Mouse (Mus musculus) MEL (cell line): Measurements from ENCODE around the gene Ap2a1. TPM values are rescaled to one million over a fixed set of nuclear protein-coding genes. Genes with fewer than 3 reads are reported as not detected.

ENCODE experiments used
- DNase-seq: peaks from one replicate; pipeline ENCODE4 v3.0.0; 2011; ENCODE audit warnings: low read depth, low spot score
- H3K27ac ChIP-seq: 2 replicates; pipeline ENCODE4 v1.5.1; 2012; ENCODE audit warnings: low read depth, mild to moderate bottlenecking, control low read depth, low read length, moderate library complexity; ENCODE audit not compliant: control insufficient read depth
- H3K27me3 ChIP-seq, 2 experiments: fragments of 150-350 bp in 1 of 2; sonication (generic) in 1 of 2; 2 replicates each; pipeline ENCODE4 v1.6.1; 2012; ENCODE audit warnings: low read length in 2 of 2, mild to moderate bottlenecking in 2 of 2, improper control_type of control experiment in 1 of 2, moderate library complexity in 1 of 2; ENCODE audit not compliant: insufficient read depth in 2 of 2, control insufficient read depth in 1 of 2
- H3K36me3 ChIP-seq, 2 experiments: 2 replicates each; pipeline ENCODE4 v1.6.1; 2012 to 2014; ENCODE audit warnings: low read length in 2 of 2, improper control_type of control experiment in 1 of 2, inconsistent platforms in 1 of 2, mild to moderate bottlenecking in 1 of 2; ENCODE audit not compliant: insufficient read depth in 2 of 2, control insufficient read depth in 1 of 2
- H3K4me1 ChIP-seq, 2 experiments: fragments of 150-350 bp in 1 of 2; sonication (generic) in 1 of 2; 2 replicates each; pipeline ENCODE4 v1.6.1; 2012; ENCODE audit warnings: low read length in 2 of 2, improper control_type of control experiment in 1 of 2, mild to moderate bottlenecking in 1 of 2; ENCODE audit not compliant: insufficient read depth in 2 of 2, control insufficient read depth in 1 of 2
- H3K4me3 ChIP-seq, 2 experiments: fragments of 150-350 bp in 1 of 2; sonication (generic) in 1 of 2; 2 replicates each; pipeline ENCODE4 v1.5.1; 2012; ENCODE audit warnings: low read depth in 2 of 2, low read length in 2 of 2, mild to moderate bottlenecking in 2 of 2, moderate library complexity in 2 of 2, control low read depth in 1 of 2, improper control_type of control experiment in 1 of 2; ENCODE audit not compliant: control insufficient read depth in 1 of 2, insufficient read depth in 1 of 2
- H3K79me2 ChIP-seq: 2 replicates; pipeline ENCODE4 v1.6.1; 2012; ENCODE audit warnings: mild to moderate bottlenecking, low read length, moderate library complexity; ENCODE audit not compliant: control insufficient read depth, poor library complexity, insufficient read depth
- H3K9ac ChIP-seq: 2 replicates; pipeline ENCODE4 v1.6.1; 2012; ENCODE audit warnings: low read depth, mild to moderate bottlenecking, control low read depth, low read length, moderate library complexity; ENCODE audit not compliant: control insufficient read depth, poor library complexity, severe bottlenecking
- H3K9me3 ChIP-seq: fragments of 150-350 bp; sonication (generic); replicated peaks from 2 replicates; pipeline ENCODE4 v1.6.1; 2012; ENCODE audit warnings: mild to moderate bottlenecking, low read length, improper control_type of control experiment, moderate library complexity; ENCODE audit not compliant: insufficient read depth
- CHD1 ChIP-seq: IDR thresholded peaks from 2 replicates; pipeline ENCODE4 v1.6.1; 2012; ENCODE audit warnings: low read depth, mild to moderate bottlenecking, inconsistent platforms, low read length, improper control_type of control experiment
- CHD2 ChIP-seq: IDR thresholded peaks from 2 replicates; pipeline ENCODE4 v1.6.1; 2011; ENCODE audit warnings: low read length, improper control_type of control experiment
- CTCF ChIP-seq, 3 experiments: IDR thresholded peaks in 2 of 3; conservative IDR thresholded peaks in 1 of 3; 2 replicates each; pipeline ENCODE4 v1.5.1; 2011 to 2012; ENCODE audit warnings: low read length in 3 of 3, low read depth in 2 of 3, mild to moderate bottlenecking in 2 of 3, improper control_type of control experiment in 1 of 3, inconsistent platforms in 1 of 3, mixed read lengths in 1 of 3, moderate library complexity in 1 of 3; ENCODE audit not compliant: control insufficient read depth in 1 of 3, insufficient read depth in 1 of 3, poor library complexity in 1 of 3, severe bottlenecking in 1 of 3
- E2F4 ChIP-seq: IDR thresholded peaks from 2 replicates; pipeline ENCODE4 v1.6.1; 2011; ENCODE audit warnings: low read depth, low read length, improper control_type of control experiment, borderline replicate concordance
- ELF1 ChIP-seq: IDR thresholded peaks from 2 replicates; pipeline ENCODE4 v1.6.1; 2014; ENCODE audit warnings: low read depth, mild to moderate bottlenecking, inconsistent platforms, low read length, improper control_type of control experiment, moderate library complexity
- GATA1 ChIP-seq: IDR thresholded peaks from 2 replicates; pipeline ENCODE4 v1.6.1; 2011; ENCODE audit warnings: low read depth, low read length, improper control_type of control experiment
- HCFC1 ChIP-seq: IDR thresholded peaks from 2 replicates; pipeline ENCODE4 v1.6.1; 2012; ENCODE audit warnings: low read depth, mild to moderate bottlenecking, inconsistent platforms, low read length, improper control_type of control experiment, moderate library complexity
- JUND ChIP-seq: IDR thresholded peaks from 2 replicates; pipeline ENCODE4 v1.6.1; 2011; ENCODE audit warnings: low read depth, mild to moderate bottlenecking, improper control_type of control experiment, low read length
- KAT2A ChIP-seq: conservative IDR thresholded peaks from 2 replicates; pipeline ENCODE4 v1.6.1; 2012; ENCODE audit warnings: low read depth, low read length, improper control_type of control experiment, inconsistent platforms
- MAX ChIP-seq: IDR thresholded peaks from 2 replicates; pipeline ENCODE4 v1.6.1; 2011; ENCODE audit warnings: low read length, improper control_type of control experiment
- MEF2A ChIP-seq: IDR thresholded peaks from 2 replicates; pipeline ENCODE4 v1.6.1; 2014; ENCODE audit warnings: low read depth, mild to moderate bottlenecking, inconsistent platforms, low read length, improper control_type of control experiment; ENCODE audit not compliant: poor library complexity, insufficient replicate concordance, severe bottlenecking; ENCODE audit errors: extremely low read depth
- MXI1 ChIP-seq: IDR thresholded peaks from 2 replicates; pipeline ENCODE4 v1.6.1; 2011; ENCODE audit warnings: mild to moderate bottlenecking, low read depth, low read length, improper control_type of control experiment
- MYC ChIP-seq: IDR thresholded peaks from 2 replicates; pipeline ENCODE4 v1.6.1; 2011; ENCODE audit warnings: low read depth, mild to moderate bottlenecking, low read length, improper control_type of control experiment, moderate library complexity
- NELFE ChIP-seq: IDR thresholded peaks from 2 replicates; pipeline ENCODE4 v1.6.1; 2011; ENCODE audit warnings: low read depth, low read length, improper control_type of control experiment
- POLR2A ChIP-seq, 2 experiments: IDR thresholded peaks; 2 replicates each; pipeline ENCODE4 v1.6.1; 2011 to 2012; ENCODE audit warnings: low read length in 2 of 2, mild to moderate bottlenecking in 2 of 2, control low read depth in 1 of 2, improper control_type of control experiment in 1 of 2, low read depth in 1 of 2, moderate library complexity in 1 of 2; ENCODE audit not compliant: control insufficient read depth in 1 of 2, insufficient read depth in 1 of 2, poor library complexity in 1 of 2
- POLR2AphosphoS2 ChIP-seq: IDR thresholded peaks from 2 replicates; pipeline ENCODE4 v1.6.1; 2011; ENCODE audit warnings: low read length, improper control_type of control experiment
- POLR2AphosphoS5 ChIP-seq: IDR thresholded peaks from 2 replicates; pipeline ENCODE4 v1.6.1; 2012; ENCODE audit warnings: low read depth, borderline replicate concordance, mild to moderate bottlenecking, inconsistent platforms, low read length, moderate library complexity, mixed read lengths
- RAD21 ChIP-seq: IDR thresholded peaks from 2 replicates; pipeline ENCODE4 v1.6.1; 2011; ENCODE audit warnings: mild to moderate bottlenecking, low read depth, low read length, improper control_type of control experiment
- SIN3A ChIP-seq: IDR thresholded peaks from 2 replicates; pipeline ENCODE4 v1.6.1; 2012; ENCODE audit warnings: low read length, improper control_type of control experiment, inconsistent platforms
- SMC3 ChIP-seq: IDR thresholded peaks from 2 replicates; pipeline ENCODE4 v1.6.1; 2011; ENCODE audit warnings: low read depth, low read length, improper control_type of control experiment
- TBP ChIP-seq: IDR thresholded peaks from 2 replicates; pipeline ENCODE4 v1.8.0; 2011; ENCODE audit warnings: low read depth, low read length, improper control_type of control experiment
- USF1 ChIP-seq: IDR thresholded peaks from 2 replicates; pipeline ENCODE4 v1.6.1; 2014; ENCODE audit warnings: low read depth, mild to moderate bottlenecking, inconsistent platforms, low read length, improper control_type of control experiment, moderate library complexity
- USF2 ChIP-seq, 2 experiments: IDR thresholded peaks; 2 replicates each; pipeline ENCODE4 v1.6.1; 2011 to 2012; ENCODE audit warnings: improper control_type of control experiment in 2 of 2, low read length in 2 of 2, borderline replicate concordance in 1 of 2, inconsistent platforms in 1 of 2, low read depth in 1 of 2, mild to moderate bottlenecking in 1 of 2; ENCODE audit not compliant: insufficient read depth in 1 of 2
- ZC3H11A ChIP-seq: IDR thresholded peaks from 2 replicates; pipeline ENCODE4 v1.6.1; 2012; ENCODE audit warnings: low read depth, mild to moderate bottlenecking, inconsistent platforms, low read length, improper control_type of control experiment
- ZNF384 ChIP-seq: IDR thresholded peaks from 2 replicates; pipeline ENCODE4 v1.6.1; 2012; ENCODE audit warnings: low read depth, mild to moderate bottlenecking, inconsistent platforms, low read length, improper control_type of control experiment
- polyA plus RNA-seq, 2 experiments: library from polyadenylated mRNA; stranded (reverse) in 1 of 2; unstranded in 1 of 2; fragments of >175 nt in 1 of 2; fragments of >200 nt in 1 of 2; gene quantifications; 2 replicates each; pipeline versions ENCODE4 v1.2.1 to v1.2.4; 2012; ENCODE audit warnings: low replicate concordance in 2 of 2, low read depth in 1 of 2; ENCODE audit not compliant: insufficient read length in 2 of 2, insufficient read depth in 1 of 2, missing spikeins in 1 of 2
- total RNA-seq: library from RNA; depleted of rRNA; stranded (reverse); fragments of 300-350 nt; gene quantifications from 2 replicates; pipeline ENCODE4 v1.2.3, GENCODE M21; 2012

Gene Ap2a1
- total and polyA plus RNA-seq, 3 experiments: 54.0 to 107 (median 73.1) TPM

DNA sequence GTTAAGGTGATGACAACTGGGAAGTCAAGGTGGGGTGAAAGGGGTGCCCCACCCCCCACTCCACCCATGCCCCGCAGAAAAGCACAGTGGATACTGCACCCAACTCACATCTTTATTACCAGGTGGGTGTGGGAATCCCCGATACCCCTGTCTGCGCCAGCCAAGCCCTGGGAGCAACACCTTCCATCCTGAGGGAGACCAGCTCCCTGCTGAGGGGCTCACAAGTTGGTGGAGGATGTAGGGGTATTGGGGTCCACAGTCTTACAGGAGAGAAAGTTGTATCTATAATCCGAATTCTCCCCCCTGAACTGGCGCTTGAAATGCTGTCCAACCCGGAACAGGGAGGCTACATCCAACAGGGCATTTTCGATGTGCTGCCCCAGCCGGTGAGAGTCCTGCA is 30.0 kb upstream of the Ap2a1 start:
- Histone ChIP-seq H3K4me3 (no peak overlapping the region), H3K36me3 (no peaks in the 10 kb centered on the region), H3K9me3 (no peaks in the 10 kb centered on the region), H3K79me2 (no peaks in the 10 kb centered on the region), H3K9ac (no peak overlapping the region), H3K4me1 (peaks cover 0 to 4% of the 10 kb centered on the region in 2 experiments; a peak in 1 of 4 replicates), H3K27me3 (no peaks in the 10 kb centered on the region), H3K27ac (no peak overlapping the region)
- TF ChIP-seq USF2 (IDR thresholded peaks at IDR 0.05; ENCODE audit: borderline replicate concordance in 1 of 2, insufficient read depth in 1 of 2, low read depth in 1 of 2, low read length in 2 of 2) (no peak), POLR2A (IDR thresholded peaks at IDR 0.05; ENCODE audit: control insufficient read depth in 1 of 2, insufficient read depth in 1 of 2, low read depth in 1 of 2, low read length in 2 of 2, poor library complexity in 1 of 2) (no peak), POLR2AphosphoS2 (no peak), NELFE (no peak), GATA1 (no peak), JUND (no peak), CTCF (IDR thresholded peaks at IDR 0.05 in 2 of 3, conservative IDR thresholded peaks at IDR 0.05 in 1 of 3; ENCODE audit: control insufficient read depth in 1 of 3, insufficient read depth in 1 of 3, low read depth in 2 of 3, low read length in 3 of 3, poor library complexity in 1 of 3, severe bottlenecking in 1 of 3) (no peak), E2F4 (no peak), CHD2 (no peak), ZNF384 (no peak), ELF1 (no peak), ZC3H11A (no peak), CHD1 (no peak), HCFC1 (no peak), KAT2A (no peak), SMC3 (no peak), MXI1 (no peak), POLR2AphosphoS5 (no peak)
- no peak for DNase-seq

- H3K27ac ChIP-seq: no peak overlapping the region
- no peaks in the 10 kb centered on the region for H3K79me2 ChIP-seq
- H3K4me3 ChIP-seq: no peak overlapping the region
- no peaks in the 10 kb centered on the region for H3K27me3 ChIP-seq
- H3K9me3 ChIP-seq: no peaks in the 10 kb centered on the region
- peak; percentile 79 for DNase-seq
- no peak overlapping the region for H3K9ac ChIP-seq
- TF ChIP-seq NELFE (no peak), TBP (no peak), MAX (peak; percentile 96), ZNF384 (0 out of 2 replicates have a peak, but pooled peaks have one; percentile 42), MEF2A (no peak), SIN3A (peak; percentile 50), ZC3H11A (peak; percentile 76), MYC (peak; percentile 95), CTCF (IDR thresholded peaks at IDR 0.05 in 2 of 3, conservative IDR thresholded peaks at IDR 0.05 in 1 of 3; ENCODE audit: control insufficient read depth in 1 of 3, insufficient read depth in 1 of 3, low read depth in 2 of 3, low read length in 3 of 3, poor library complexity in 1 of 3, severe bottlenecking in 1 of 3) (peak; percentile 75 to 90 (median 81)), SMC3 (peak; percentile 86), MXI1 (0 out of 2 replicates have a peak, but pooled peaks have one; percentile 52), RAD21 (peak; percentile 89), CHD2 (no peak), USF1 (peak; percentile 58), E2F4 (no peak)
- H3K36me3 ChIP-seq: no peaks in the 10 kb centered on the region
- H3K4me1 ChIP-seq: peaks cover 0 to 4% of the 10 kb centered on the region in 2 experiments; a peak in 1 of 4 replicates
These were observed 28.9 kb upstream of the Ap2a1 start for GRCm38 (mm10) chr7:44958208-44958607.
